In the genomic region with DNA sequence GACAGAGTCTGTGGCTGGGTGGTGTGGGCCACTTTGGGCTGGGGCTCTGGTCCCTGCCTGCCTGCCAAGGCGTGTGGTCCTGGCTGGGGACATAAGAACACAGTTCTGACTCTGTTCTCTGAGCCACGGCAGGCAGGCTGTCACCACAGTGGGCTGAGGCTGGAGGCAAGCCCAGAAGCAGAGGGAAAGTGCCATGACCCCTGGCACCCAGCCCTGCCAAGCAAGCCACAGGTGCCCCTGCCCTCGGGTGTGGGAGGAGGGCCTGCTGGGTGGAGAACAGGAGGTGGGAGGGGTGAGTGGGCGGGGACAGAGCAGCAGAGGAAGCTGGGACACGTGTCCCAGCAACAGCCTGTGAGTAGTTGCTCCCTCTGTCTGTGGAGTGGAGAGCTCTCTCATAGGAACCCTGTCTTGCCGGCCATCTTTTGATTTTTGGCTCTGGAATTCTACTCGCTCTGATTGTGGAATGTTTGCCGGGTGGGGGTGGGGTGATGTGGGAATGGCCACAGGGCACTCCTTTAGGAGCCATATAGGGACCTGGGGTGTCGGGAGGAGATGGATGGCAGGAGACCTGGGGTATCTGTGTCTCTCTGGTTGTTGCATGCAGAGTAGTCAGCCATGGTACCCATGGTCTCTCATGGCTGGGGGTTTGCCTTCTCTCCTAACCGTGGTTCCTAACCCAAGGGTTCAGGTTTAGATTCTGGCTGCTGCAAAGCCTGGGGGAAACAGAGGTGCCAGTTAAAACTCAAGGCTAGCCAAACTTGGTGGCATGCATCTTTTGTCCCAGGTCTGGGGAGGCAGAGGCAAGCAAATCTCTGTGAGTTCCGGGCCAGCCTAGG, we compare ENCODE assay signal across 7 mouse cellular contexts.
DNase-seq lines count a peak whose midpoint lies in the region; ATAC-seq and TF ChIP-seq lines count a peak whose summit lies in the region.

No protein-coding gene starts in this region.

- TF ChIP-seq CTCF in intestine, postnatal 0 days (IDR thresholded peaks at IDR 0.05; ENCODE audit: low read depth) = peak; percentile 74

- peaks cover 25% of the 10 kb centered on the region for H3K4me1 ChIP-seq in intestine, postnatal 0 days (replicated peaks; ENCODE audit: control insufficient read depth, insufficient read depth, low read length)
- peaks cover 22% of the 10 kb centered on the region for H3K4me1 ChIP-seq in midbrain, embryonic 11.5 days (ENCODE audit: control insufficient read depth, insufficient read depth, low read length)

- H3K27me3 ChIP-seq in intestine, postnatal 0 days (replicated peaks; ENCODE audit: control insufficient read depth, insufficient read depth, low read length) = no peaks in the 10 kb centered on the region
- no peaks in the 10 kb centered on the region for H3K27me3 ChIP-seq in midbrain, embryonic 11.5 days (ENCODE audit: control insufficient read depth, insufficient read depth, low read length)

- peak overlapping the region; percentile 41 for H3K4me2 ChIP-seq in intestine, postnatal 0 days (replicated peaks; ENCODE audit: low read depth)
- H3K4me2 ChIP-seq in midbrain, embryonic 11.5 days = no peak overlapping the region

- no peaks in the 10 kb centered on the region for H3K9me3 ChIP-seq in intestine, postnatal 0 days (ENCODE audit: control insufficient read depth)
- H3K9me3 ChIP-seq in midbrain, embryonic 11.5 days (ENCODE audit: control insufficient read depth, low read length) = no peaks in the 10 kb centered on the region

- no peaks in the 10 kb centered on the region for H3K36me3 ChIP-seq in intestine, postnatal 0 days (ENCODE audit: control insufficient read depth, insufficient read depth)
- no peaks in the 10 kb centered on the region for H3K36me3 ChIP-seq in midbrain, embryonic 11.5 days (ENCODE audit: control insufficient read depth, insufficient read depth, low read length)

- H3K9ac ChIP-seq in intestine, postnatal 0 days (ENCODE audit: low read depth, low read length) = no peak overlapping the region
- 0 out of 2 replicates have a peak overlapping the region, but pooled peaks have one; percentile 24 for H3K9ac ChIP-seq in midbrain, embryonic 11.5 days (ENCODE audit: low read length)

- peak overlapping the region; percentile 35 for H3K27ac ChIP-seq in intestine, postnatal 0 days (ENCODE audit: low read depth, low read length)
- no peak overlapping the region for H3K27ac ChIP-seq in midbrain, embryonic 11.5 days (ENCODE audit: low read depth, low read length)

- ATAC-seq in intestine, postnatal 0 days = peak; percentile 66
- ATAC-seq in midbrain, embryonic 11.5 days (ENCODE audit: low FRiP score) = peak; percentile 51

- DNase-seq in adrenal gland, adult 2 months = peak; percentile 96
- DNase-seq in embryo, embryonic 9.5 days (ENCODE audit: extremely low spot score) = peak; percentile 70
- peak; percentile 69 to 88 for DNase-seq in gastrocnemius, postnatal 4 days (ENCODE audit: low spot score in 2 of 2)
- peak; percentile 68 to 81 for DNase-seq in left cerebral cortex, postnatal 36 days (ENCODE audit: low spot score in 2 of 2)
- DNase-seq in midbrain, embryonic 11.5 days (ENCODE audit: low spot score, missing footprints) = no peak
- DNase-seq in skeletal muscle tissue, adult 2 months (ENCODE audit: low read depth, low spot score) = peak; percentile 93

- WGBS in intestine, postnatal 0 days = 24% methylated on average over 11 of the region's 11 CpGs
- 37% methylated on average over 11 of the region's 11 CpGs for WGBS in midbrain, embryonic 11.5 days

- H3K4me3 ChIP-seq in intestine, postnatal 0 days (ENCODE audit: low read depth, low read length) = no peak overlapping the region
- H3K4me3 ChIP-seq in midbrain, embryonic 11.5 days (ENCODE audit: low read depth, low read length) = no peak overlapping the region

- intact Hi-C loops in left cerebral cortex, postnatal 36 days (cut with DNase I) = no loop called here
